Mouse (Mus musculus) urinary bladder, adult 18-20 months (tissue): ENCODE measurements around the gene Galk1.

ENCODE experiments used
- DNase-seq, 2 experiments: peaks; one replicate each; pipeline ENCODE4 v3.0.0; 2022; ENCODE audit warnings: low spot score in 2 of 2, mixed read lengths in 2 of 2

Gene Galk1

DNA sequence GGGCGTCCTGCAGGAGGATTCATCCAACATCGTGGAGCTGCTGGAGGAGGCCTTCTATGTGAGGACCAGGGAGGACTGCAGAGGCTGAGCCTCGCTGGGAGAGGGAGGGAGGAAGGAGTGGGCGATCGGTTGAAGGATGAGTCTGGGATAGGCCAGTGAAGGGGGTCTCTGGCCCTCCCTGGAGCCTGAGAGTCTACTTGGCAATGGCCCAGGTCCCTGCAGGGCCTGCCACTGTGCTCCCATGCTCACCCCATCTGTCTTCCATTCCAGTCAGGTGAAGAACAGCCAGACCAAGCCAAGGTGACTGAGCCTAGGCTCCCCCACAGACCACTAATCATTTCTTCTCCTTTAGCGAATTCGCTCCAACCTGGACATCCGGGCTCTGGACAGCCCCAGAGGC is 29.2 kb downstream of the Galk1 start:
- DNase-seq: no peak

- DNase-seq: no peak
Observed at GRCm38 (mm10) chr11:115982472-115982871, 30.0 kb downstream of the Galk1 start.

DNA sequence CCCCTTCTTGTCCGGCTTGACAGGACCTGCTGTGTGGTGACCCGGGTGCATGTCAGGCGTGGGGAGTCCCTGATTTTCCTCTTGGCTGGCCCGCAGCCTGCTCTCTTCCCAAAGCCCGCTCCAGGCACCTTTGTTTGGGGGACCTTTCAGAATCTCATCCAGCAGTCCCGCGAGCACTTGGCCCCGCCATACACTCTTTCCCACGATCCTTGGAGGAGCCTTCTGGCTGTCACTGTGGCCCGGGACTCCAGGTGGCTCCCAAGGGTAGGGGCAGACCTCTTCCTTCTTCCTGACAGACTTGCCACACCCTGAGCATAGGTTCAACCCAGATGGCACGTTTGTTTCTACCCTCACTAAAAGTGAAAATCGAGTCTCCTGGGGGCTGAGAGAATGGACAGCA is 37.0 kb downstream of the Galk1 start:
- no peak for DNase-seq

DNA sequence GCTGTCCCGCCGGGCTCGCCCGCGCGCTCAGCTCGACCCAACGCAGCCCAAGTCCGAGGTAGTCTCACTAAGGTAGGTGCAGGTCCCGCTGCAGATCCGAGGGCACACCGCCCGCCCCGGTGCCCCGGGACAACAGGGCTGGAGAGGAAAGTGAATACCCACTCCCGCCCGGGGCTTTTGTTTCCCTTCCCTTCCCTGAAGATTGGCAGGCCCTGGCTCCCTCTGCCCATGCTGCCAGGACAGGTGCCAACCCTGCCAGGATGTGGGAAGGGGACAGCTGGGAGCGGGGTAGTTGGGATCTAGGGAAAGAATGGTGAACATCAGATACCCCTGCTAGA is 37.5 kb downstream of the Galk1 start:
- DNase-seq: no peak

- DNase-seq: peak; percentile 76
Observed at GRCm38 (mm10) chr11:115974309-115975082, 38.0 kb downstream of the Galk1 start, which contains the start of gene Itgb4. TSS of gene Itgb4 (plus strand) at chr11:115974709.

- no peak for DNase-seq
Observed at GRCm38 (mm10) chr11:115971016-115971415, 41.5 kb downstream of the Galk1 start.

DNA sequence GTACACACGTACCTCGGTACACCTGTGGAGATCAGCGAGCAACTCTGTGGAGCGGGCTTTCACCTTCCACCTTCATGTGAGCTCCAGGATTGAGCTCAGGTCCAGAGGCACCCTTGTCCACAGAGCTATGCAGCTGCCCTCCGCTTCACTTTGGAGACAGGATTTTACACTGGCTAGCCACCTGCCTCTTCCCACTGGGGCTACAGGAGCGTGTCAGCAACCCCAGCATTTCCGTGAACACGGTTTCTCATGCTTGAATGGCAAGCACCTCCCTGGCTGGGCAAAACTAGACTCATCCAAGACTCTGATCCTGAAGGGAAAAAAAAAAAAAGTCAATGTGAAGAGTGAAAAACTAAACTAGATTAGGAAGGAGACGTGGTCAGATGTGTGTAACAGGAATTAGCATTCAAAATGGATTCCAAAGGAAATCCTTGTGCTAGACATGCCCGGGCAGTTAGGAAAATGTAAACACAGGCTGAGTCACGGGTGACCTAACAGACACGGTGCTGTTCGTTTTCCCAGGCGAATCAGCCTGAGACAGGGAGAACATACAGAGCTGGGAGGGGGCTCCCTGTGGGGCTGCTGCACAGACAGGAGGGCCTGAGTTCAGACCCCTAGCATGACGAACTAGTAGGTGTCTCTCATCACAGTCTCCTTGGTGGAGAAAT is 42.4 kb downstream of the Galk1 start:
- peak in 1 of 2 experiments; percentile 44 for DNase-seq

- DNase-seq: no peak
Observed at GRCm38 (mm10) chr11:115968731-115969405, 43.7 kb downstream of the Galk1 start.

DNA sequence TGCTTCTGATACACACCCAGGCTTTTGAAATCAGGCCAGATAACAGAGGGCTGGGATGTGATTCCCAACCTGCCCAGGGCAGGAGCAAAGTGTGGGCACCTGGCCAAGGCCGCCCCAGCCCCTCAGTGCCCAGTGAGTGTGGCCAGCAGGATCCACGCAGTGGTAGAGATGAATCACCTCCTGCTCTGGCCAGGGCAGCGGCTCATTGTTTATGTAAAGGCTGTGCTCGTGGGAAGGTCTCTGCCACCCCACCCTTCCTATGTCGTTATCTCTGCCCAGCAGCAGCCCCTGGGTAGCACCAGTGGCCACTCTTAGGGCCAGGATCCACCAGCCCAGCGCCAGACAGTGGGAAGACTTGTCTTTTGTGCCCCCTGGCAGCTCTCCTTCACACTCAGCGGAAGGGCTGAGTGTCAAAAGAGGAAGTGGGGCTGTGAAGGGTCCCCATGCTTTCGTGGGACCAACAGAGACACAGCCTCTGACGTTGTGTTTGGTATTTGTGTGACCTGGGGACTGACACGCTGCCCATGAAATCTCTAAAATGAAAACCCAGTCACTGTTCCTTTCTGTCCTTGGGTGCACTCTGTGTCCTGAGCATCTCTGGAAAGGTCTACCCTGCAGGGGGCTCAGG is 47.4 kb downstream of the Galk1 start:
- peak in 1 of 2 experiments; percentile 62 for DNase-seq

- no peak for DNase-seq
Observed at GRCm38 (mm10) chr11:115962651-115963412, 49.7 kb downstream of the Galk1 start.

DNA sequence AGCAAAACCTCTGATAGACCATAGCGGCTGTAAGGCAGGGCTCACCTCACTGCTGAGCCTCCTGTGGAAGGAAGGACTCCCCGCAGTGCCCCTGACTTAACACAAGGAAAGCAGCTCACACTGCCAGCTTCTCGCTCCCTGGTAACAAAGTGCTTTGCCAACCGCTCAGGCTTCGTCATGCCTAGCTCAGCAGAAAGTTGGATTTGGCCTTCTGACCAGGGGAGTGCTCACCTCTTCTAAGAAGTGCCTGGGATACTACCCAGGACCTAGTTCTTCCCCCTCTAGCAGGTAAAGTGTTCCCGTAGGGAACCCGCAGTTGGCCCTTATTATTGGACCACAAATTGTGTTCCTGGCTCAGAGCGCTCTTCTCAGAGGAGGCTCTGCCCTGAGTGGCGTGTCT is 53.5 kb downstream of the Galk1 start:
- no peak for DNase-seq
